Mouse (Mus musculus) lung, embryonic 14.5 days (tissue): ENCODE data around the gene Lin28a. TPM values are rescaled to one million over a fixed set of nuclear protein-coding genes. Genes with fewer than 3 reads are reported as not detected.

ENCODE experiments used
- ATAC-seq: fragments of 200-750 bp; cut with Nextera tagmentation; 2 replicates; pipeline ENCODE4 v1.8.0; 2017; ENCODE audit warnings: mild to moderate bottlenecking, moderate TSS enrichment, moderate library complexity; ENCODE audit not compliant: insufficient read depth
- DNase-seq: peaks from one replicate; pipeline ENCODE4 v3.0.0-alpha.2; 2015
- H3K27ac ChIP-seq: fragments of 300-500 bp; sonication (generic); 2 replicates; pipeline ENCODE4 v1.5.1; 2014; ENCODE audit warnings: low read depth, mild to moderate bottlenecking, moderate library complexity
- H3K27me3 ChIP-seq: fragments of 300-500 bp; sonication (generic); 2 replicates; pipeline ENCODE4 v1.6.1; 2014; ENCODE audit warnings: low read length, control low read depth; ENCODE audit not compliant: insufficient read depth
- H3K36me3 ChIP-seq: fragments of 300-500 bp; sonication (generic); 2 replicates; pipeline ENCODE4 v1.6.1; 2014; ENCODE audit warnings: control low read depth; ENCODE audit not compliant: insufficient read depth
- H3K4me1 ChIP-seq: fragments of 300-500 bp; sonication (generic); 2 replicates; pipeline ENCODE4 v1.6.1; 2014; ENCODE audit warnings: antibody characterized with exemption, control low read depth; ENCODE audit not compliant: insufficient read depth
- H3K4me2 ChIP-seq: fragments of 300-500 bp; sonication (generic); 2 replicates; pipeline ENCODE4 v1.6.1; 2014; ENCODE audit warnings: mild to moderate bottlenecking
- H3K4me3 ChIP-seq: fragments of 300-500 bp; sonication (generic); 2 replicates; pipeline ENCODE4 v1.5.1; 2014; ENCODE audit warnings: low read depth, low read length
- H3K9ac ChIP-seq: fragments of 300-500 bp; sonication (generic); 2 replicates; pipeline ENCODE4 v1.6.1; 2014
- H3K9me3 ChIP-seq: fragments of 300-500 bp; sonication (generic); 2 replicates; pipeline ENCODE4 v1.6.1; 2016; ENCODE audit warnings: low read depth, low read length, control low read depth
- CTCF ChIP-seq: IDR thresholded peaks from 2 replicates; pipeline ENCODE4 v1.5.1; 2016; ENCODE audit warnings: antibody characterized with exemption, low read depth
- WGBS: fragments of 180-500 bp; shearing (Covaris S2); extraction: QIAGEN DNeasy Blood & Tissue Kit; methylation state at CpG from one replicate; pipeline ENCODE4 v1.1.7; 2014; 5-methylcytosine and 5-hydroxymethylcytosine counted together
- polyA plus RNA-seq: library from polyadenylated mRNA; unstranded; fragments of >200 nt; fragmentation: Nextera tagmentation; extraction: Ambion mirVana; gene quantifications from 2 replicates; pipeline ENCODE4 v1.2.1, GENCODE M21; 2014

The Lin28a gene
- polyA plus RNA-seq, 1 experiment from 2014 or later = not detected

DNA sequence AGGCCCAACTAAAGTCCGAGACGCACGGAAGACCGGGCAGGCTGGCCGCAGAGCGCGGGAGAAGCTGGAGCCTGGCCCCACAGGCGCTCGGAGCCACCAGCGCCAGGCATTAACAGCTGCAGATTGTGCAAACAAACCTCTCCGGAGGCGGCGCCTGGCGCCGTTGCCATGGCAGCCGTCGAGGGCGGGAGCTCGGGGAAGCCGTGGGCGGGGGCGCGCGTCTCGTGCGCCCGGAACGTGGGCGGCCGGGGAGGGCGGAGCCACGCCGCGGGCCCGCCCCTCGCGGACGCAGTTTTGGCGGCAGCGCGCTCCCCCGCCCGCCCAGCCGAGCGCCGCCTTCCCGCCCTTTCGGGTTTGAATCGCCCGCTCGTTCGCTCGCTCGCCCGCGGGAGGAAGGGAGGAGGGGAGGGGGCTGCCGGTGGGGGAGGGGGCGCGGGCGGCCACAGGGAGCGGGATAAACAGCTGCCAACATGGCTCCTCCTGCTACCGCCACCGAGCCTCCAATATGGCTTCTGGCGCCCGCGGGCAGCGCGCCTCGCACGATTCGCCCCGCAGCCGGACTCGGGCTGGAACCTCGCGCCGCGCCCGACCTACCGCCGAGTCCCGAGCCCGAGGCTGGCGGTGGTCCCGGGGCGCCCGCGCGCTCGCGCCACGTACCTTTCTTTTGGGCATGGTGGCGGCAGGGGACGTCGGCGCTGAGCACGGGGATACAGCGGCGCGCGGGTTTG lies 51.3 kb downstream of the Lin28a start:
- no peaks in the 10 kb centered on the region for H3K27me3 ChIP-seq
- peak overlapping the region; percentile 97 for H3K9ac ChIP-seq
- ATAC-seq = peak; percentile 73
- peak overlapping the region; percentile 69 for H3K4me3 ChIP-seq
- under 1% methylated on average over 100 of the region's 101 CpGs for whole genome bisulfite sequencing
- DNase-seq = peak; percentile 99
- H3K4me1 ChIP-seq = peaks cover 6% of the 10 kb centered on the region; the same call in 1 of the 2 replicates
- H3K9me3 ChIP-seq = no peaks in the 10 kb centered on the region
- H3K4me2 ChIP-seq = peak overlapping the region; percentile 98
- H3K27ac ChIP-seq = peak overlapping the region; percentile 99
- TF ChIP-seq CTCF = no peak
- H3K36me3 ChIP-seq = peaks cover 53% of the 10 kb centered on the region

DNA sequence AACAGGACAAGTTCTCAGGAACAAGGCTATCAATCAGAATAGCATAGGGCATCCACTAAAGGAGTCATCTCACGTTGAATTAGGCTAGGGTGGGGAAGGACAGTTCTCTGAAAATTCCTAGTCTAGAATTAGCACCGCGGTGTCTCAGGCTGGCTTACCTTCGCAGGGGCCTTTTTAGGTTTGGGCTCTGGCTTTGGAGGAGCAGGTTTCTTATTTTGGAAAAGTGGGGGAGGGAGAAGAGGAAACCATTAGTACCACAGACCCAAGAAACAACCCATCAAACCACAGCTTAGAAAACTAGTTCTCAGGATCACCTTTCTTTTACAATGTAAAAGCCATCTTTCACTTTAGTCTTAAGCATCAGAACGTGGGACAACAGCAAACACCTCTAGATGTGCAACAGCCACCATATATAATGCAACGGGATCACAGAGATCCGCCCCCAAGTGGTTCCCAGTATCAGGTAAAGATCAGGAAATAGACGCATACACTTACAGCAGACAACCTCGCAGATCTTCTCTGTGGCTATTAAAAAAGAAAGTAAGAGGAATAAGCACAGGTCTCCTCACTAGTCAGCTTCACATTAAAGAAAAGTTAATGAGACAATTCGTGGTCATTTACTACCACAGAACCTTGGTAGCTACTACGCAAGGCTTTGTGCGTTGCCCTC lies 52.2 kb downstream of the Lin28a start:
- no peaks in the 10 kb centered on the region for H3K27me3 ChIP-seq
- peak overlapping the region; percentile 98 for H3K4me2 ChIP-seq
- peak overlapping the region; percentile 69 for H3K4me3 ChIP-seq
- peaks cover 51% of the 10 kb centered on the region for H3K36me3 ChIP-seq
- peak overlapping the region; percentile 97 for H3K9ac ChIP-seq
- TF ChIP-seq CTCF = no peak
- peak overlapping the region; percentile 99; the same call in 1 of the 2 replicates for H3K27ac ChIP-seq
- peaks cover 6% of the 10 kb centered on the region; the same call in 1 of the 2 replicates for H3K4me1 ChIP-seq
- 33% methylated on average over 12 of the region's 12 CpGs for WGBS
- ATAC-seq (no peak), DNase-seq (no peak)
- H3K9me3 ChIP-seq = no peaks in the 10 kb centered on the region

DNA sequence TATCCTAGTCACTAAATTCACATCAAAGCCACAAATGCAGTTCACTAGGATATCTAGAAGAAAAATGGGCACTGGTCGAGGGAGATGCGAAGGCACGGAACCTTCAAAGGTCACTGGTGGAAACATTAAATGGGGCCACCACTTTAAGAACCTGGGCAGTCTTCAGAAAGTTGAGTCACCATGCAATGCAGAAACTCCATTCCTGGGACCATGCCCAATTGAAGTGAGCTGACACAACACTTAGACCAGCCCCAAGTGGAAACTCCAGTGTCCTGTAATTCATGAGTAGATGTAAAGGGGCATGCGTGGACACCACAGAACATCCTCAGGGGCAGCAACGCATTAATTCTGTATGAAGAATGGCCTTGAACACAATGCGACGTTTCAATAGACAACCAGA lies 56.1 kb downstream of the Lin28a start:
- Histone ChIP-seq H3K4me1 (no peaks in the 10 kb centered on the region), H3K36me3 (peaks cover 42% of the 10 kb centered on the region), H3K9me3 (no peaks in the 10 kb centered on the region), H3K27me3 (no peaks in the 10 kb centered on the region), H3K9ac (no peak overlapping the region), H3K4me2 (no peak overlapping the region), H3K27ac (no peak overlapping the region), H3K4me3 (no peak overlapping the region)
- 82% methylated on average over 7 of the region's 7 CpGs for whole genome bisulfite sequencing
- ATAC-seq (no peak), DNase-seq (peak; percentile 17)
- TF ChIP-seq CTCF = no peak

DNA sequence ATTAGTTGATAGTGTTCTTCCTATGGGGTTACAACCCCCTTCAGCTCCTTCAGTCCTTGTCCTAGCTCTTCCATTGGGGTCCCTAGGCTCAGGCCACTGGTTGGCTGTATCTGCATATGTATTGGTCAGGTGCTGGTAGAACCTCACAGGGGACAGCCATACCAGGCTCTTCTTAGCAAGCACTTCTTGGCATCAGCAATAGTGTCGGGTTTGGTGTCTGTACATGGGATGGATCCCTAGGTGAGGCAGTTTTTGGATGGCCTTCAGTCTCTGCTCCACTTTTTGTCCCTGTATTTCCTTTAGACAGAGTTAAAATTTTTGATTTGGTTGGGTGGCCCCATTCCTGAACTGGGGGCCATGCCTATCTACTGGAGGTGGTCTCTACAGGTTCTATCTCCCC lies 59.8 kb downstream of the Lin28a start:
- 79% methylated on average over 1 of the region's 1 CpGs for WGBS
- H3K9me3 ChIP-seq = no peaks in the 10 kb centered on the region
- no peak for TF ChIP-seq CTCF

DNA sequence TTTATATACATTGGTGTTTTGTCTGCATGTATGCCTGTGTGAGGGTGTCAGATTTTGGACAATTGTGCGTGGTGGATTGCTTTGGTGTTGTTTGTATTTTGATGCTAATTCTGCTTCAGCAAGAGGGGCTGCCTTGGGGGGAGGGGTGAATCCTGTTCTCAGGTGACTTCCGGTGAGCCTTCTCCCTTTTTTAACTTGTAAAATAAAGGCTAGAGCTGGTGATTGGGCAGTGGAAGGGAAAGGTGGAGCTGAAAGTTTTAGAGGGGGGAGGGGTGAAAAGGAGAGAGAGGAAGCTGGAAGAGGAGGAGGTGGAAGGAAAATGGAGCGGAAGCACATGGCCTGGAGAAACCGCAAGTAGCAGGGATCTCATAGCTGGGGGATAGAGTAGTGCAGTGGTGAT lies 62.3 kb downstream of the Lin28a start:
- Histone ChIP-seq H3K4me3 (no peak overlapping the region), H3K27me3 (no peaks in the 10 kb centered on the region), H3K9me3 (no peaks in the 10 kb centered on the region), H3K9ac (no peak overlapping the region), H3K27ac (no peak overlapping the region), H3K4me1 (no peaks in the 10 kb centered on the region), H3K4me2 (no peak overlapping the region), H3K36me3 (no peaks in the 10 kb centered on the region)
- no peak for TF ChIP-seq CTCF
- no peak for ATAC-seq
- 79% methylated on average over 4 of the region's 4 CpGs for WGBS
- DNase-seq = no peak

More for the DNA sequence above, 59.8 kb downstream of the Lin28a start:
- no peak overlapping the region for H3K9ac ChIP-seq
- no peak overlapping the region for H3K4me2 ChIP-seq
- H3K27ac ChIP-seq = no peak overlapping the region
- H3K27me3 ChIP-seq = no peaks in the 10 kb centered on the region
- ATAC-seq (no peak), DNase-seq (no peak)
- no peak overlapping the region for H3K4me3 ChIP-seq
- no peaks in the 10 kb centered on the region for H3K4me1 ChIP-seq
- H3K36me3 ChIP-seq = peaks cover 17% of the 10 kb centered on the region

Other genes with a start within 250 kb of the Lin28a start
- 46.2 and 49.5 TPM in 2 replicates for gene Rps6ka1, start 131.0 kb downstream of the Lin28a start, polyA plus RNA-seq
- gene Hmgn2, start 50.2 kb downstream of the Lin28a start, polyA plus RNA-seq = 3,363 and 3,461 TPM in 2 replicates
- 43.7 and 45.6 TPM in 2 replicates for gene Dhdds, start 17.9 kb downstream of the Lin28a start, polyA plus RNA-seq
- not detected in 2 replicates for gene Zfp683, start 35.0 kb upstream of the Lin28a start, polyA plus RNA-seq
- gene Crybg2, start 42.0 kb upstream of the Lin28a start, polyA plus RNA-seq = 2.9 and 4.0 TPM in 2 replicates
- gene Cd52, start 76.2 kb upstream of the Lin28a start, polyA plus RNA-seq = 13.1 and 14.2 TPM in 2 replicates
- gene Ubxn11, start 83.7 kb upstream of the Lin28a start, polyA plus RNA-seq = 6.8 and 7.8 TPM in 2 replicates
- gene Sh3bgrl3, start 109.9 kb upstream of the Lin28a start, polyA plus RNA-seq = 384 and 400 TPM in 2 replicates
- 35.7 and 37.9 TPM in 2 replicates for gene Cep85, start 168.3 kb upstream of the Lin28a start, polyA plus RNA-seq
- not detected in 2 replicates for gene Gm7534, start 184.2 kb upstream of the Lin28a start, polyA plus RNA-seq
- gene Catsper4, start 208.5 kb upstream of the Lin28a start, polyA plus RNA-seq = 0.12 TPM in 1 of 2 replicates, not detected in the other
- 6.2 TPM in 2 replicates for gene Cnksr1, start 219.6 kb upstream of the Lin28a start, polyA plus RNA-seq
- gene E130218I03Rik, start 224.8 kb upstream of the Lin28a start, polyA plus RNA-seq = 0.29 and 0.41 TPM in 2 replicates
- 16.4 and 17.5 TPM in 2 replicates for gene Zfp593, start 226.8 kb upstream of the Lin28a start, polyA plus RNA-seq
- gene Gm30191, start 228.1 kb upstream of the Lin28a start, polyA plus RNA-seq = not detected in 2 replicates
- gene Grrp1, start 235.3 kb upstream of the Lin28a start, polyA plus RNA-seq = 10.2 and 11.6 TPM in 2 replicates